Mouse (Mus musculus) neural tube, embryonic 11.5 days (tissue): Measurements from ENCODE around the gene Obox7. TPM values are rescaled to one million over a fixed set of nuclear protein-coding genes. Genes with fewer than 3 reads are reported as not detected.
"Not testable (repeated sequence)": the region's sequence is repeated elsewhere in the genome, so short reads cannot be mapped to it uniquely, and the experiment has no call there.

Experiments
- ATAC-seq: fragments of 200-750 bp; cut with Nextera tagmentation; 2 replicates; pipeline ENCODE4 v1.8.0; 2017; ENCODE audit warnings: moderate number of reproducible peaks, mild to moderate bottlenecking, moderate TSS enrichment, moderate library complexity; ENCODE audit not compliant: insufficient read depth, low FRiP score, low TSS enrichment
- DNase-seq: peaks from one replicate; pipeline ENCODE4 v3.0.0-alpha.2; 2015; ENCODE audit warnings: low spot score
- H3K27ac ChIP-seq: fragments of 300-500 bp; sonication (generic); 2 replicates; pipeline ENCODE4 v1.5.1; 2014; ENCODE audit warnings: low read depth, mild to moderate bottlenecking, low read length
- H3K27me3 ChIP-seq: fragments of 300-500 bp; sonication (generic); 2 replicates; pipeline ENCODE4 v1.6.1; 2014; ENCODE audit warnings: mild to moderate bottlenecking, low read length, mixed read lengths; ENCODE audit not compliant: control insufficient read depth, insufficient read depth
- H3K36me3 ChIP-seq: fragments of 300-500 bp; sonication (generic); 2 replicates; pipeline ENCODE4 v1.6.1; 2014; ENCODE audit warnings: mild to moderate bottlenecking, low read length, moderate library complexity, mixed read lengths; ENCODE audit not compliant: control insufficient read depth, insufficient read depth
- H3K4me1 ChIP-seq: fragments of 300-500 bp; sonication (generic); 2 replicates; pipeline ENCODE4 v1.6.1; 2014; ENCODE audit warnings: low read length, mixed read lengths; ENCODE audit not compliant: control insufficient read depth, insufficient read depth
- H3K4me2 ChIP-seq: fragments of 300-500 bp; sonication (generic); 2 replicates; pipeline ENCODE4 v1.6.1; 2014; ENCODE audit warnings: low read depth, mild to moderate bottlenecking, moderate library complexity
- H3K4me3 ChIP-seq: fragments of 300-500 bp; sonication (generic); 2 replicates; pipeline ENCODE4 v1.5.1; 2014; ENCODE audit warnings: low read depth, low read length
- H3K9ac ChIP-seq: fragments of 300-500 bp; sonication (generic); 2 replicates; pipeline ENCODE4 v1.6.1; 2014; ENCODE audit warnings: mild to moderate bottlenecking, low read length
- H3K9me3 ChIP-seq: fragments of 300-500 bp; sonication (generic); 2 replicates; pipeline ENCODE4 v1.6.1; 2016; ENCODE audit warnings: low read length; ENCODE audit not compliant: control insufficient read depth
- WGBS: fragments of 180-500 bp; shearing (Covaris S2); extraction: QIAGEN DNeasy Blood & Tissue Kit; methylation state at CpG from one replicate; pipeline ENCODE4 v1.1.7; 2014; 5-methylcytosine and 5-hydroxymethylcytosine counted together
- polyA plus RNA-seq: library from polyadenylated mRNA; unstranded; fragments of >200 nt; fragmentation: Nextera tagmentation; extraction: Ambion mirVana; gene quantifications from 2 replicates; pipeline ENCODE4 v1.2.1, GENCODE M21; 2014

The Obox7 gene
- polyA plus RNA-seq, result not detected in 2 replicates

GRCm38 (mm10) chr7:14659196-14659595, at the start of gene Obox7:
Gene Obox7, plus strand, starts transcription at chr7:14659496.
- not testable (repeated sequence) for H3K9me3 ChIP-seq, H3K4me1 ChIP-seq, H3K36me3 ChIP-seq, H3K4me2 ChIP-seq, H3K27ac ChIP-seq, H3K27me3 ChIP-seq, H3K4me3 ChIP-seq, ATAC-seq, H3K9ac ChIP-seq, DNase-seq
- WGBS, result 85% methylated on average over 1 of the region's 1 CpGs

- Histone ChIP-seq H3K4me3 (peak overlapping the region; percentile 36), H3K9ac (peak overlapping the region; percentile 50), H3K4me2 (peak overlapping the region; percentile 39)
- H3K36me3 ChIP-seq, H3K27ac ChIP-seq, H3K4me1 ChIP-seq, H3K27me3 ChIP-seq, H3K9me3 ChIP-seq: not testable (repeated sequence)
- peak; percentile 29 for DNase-seq
- WGBS, result 5% methylated on average over 34 of the region's 132 CpGs
- peak; percentile 94 for ATAC-seq
Observed at GRCm38 (mm10) chr7:14622556-14623542, 36.4 kb upstream of the Obox7 start.

Other genes starting within 250 kb of the Obox7 start
- not detected in 2 replicates for gene Sult2a8, start 212.7 kb upstream of the Obox7 start, polyA plus RNA-seq
- not detected in 2 replicates for gene Sult2a7, start 165.3 kb upstream of the Obox7 start, polyA plus RNA-seq
- 0.28 and 0.31 TPM in 2 replicates for gene Vmn1r90, start 96.0 kb upstream of the Obox7 start, polyA plus RNA-seq